8 mouse cellular contexts compared by ENCODE assay signal in the genomic region with DNA sequence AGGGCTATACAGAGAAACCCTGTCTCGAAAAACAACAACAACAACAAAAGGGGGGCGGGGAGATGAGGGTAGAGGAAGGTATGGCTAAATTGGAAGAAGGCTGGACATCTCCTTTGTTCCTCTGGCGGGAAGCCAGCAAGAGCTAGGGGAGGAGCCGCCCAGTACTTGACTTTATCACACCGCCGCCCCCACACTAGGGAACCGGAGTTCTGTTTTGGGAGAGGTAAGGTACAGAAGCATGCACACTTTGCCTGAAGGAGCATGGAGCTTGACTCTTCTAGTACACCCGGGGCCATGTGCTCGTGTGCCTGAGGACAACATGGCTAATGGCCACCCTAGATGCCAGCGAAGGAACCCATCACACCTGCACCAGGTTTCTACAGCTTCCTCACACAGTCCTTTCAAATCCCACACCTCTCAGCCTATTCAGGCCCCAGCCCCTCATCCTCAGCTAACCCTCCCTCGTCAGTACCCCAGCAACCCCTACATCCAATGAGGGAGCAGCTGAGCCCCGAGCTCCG. TPM values are rescaled to one million over a fixed set of nuclear protein-coding genes. Genes with fewer than 3 reads are reported as not detected.
DNase-seq lines count a peak whose midpoint lies in the region; ATAC-seq and TF ChIP-seq lines count a peak whose summit lies in the region.

No protein-coding gene starts in this region.

- no peaks in the 10 kb centered on the region for H3K36me3 ChIP-seq in heart, embryonic 14.5 days (ENCODE audit: control insufficient read depth, insufficient read depth, low read length)
- H3K36me3 ChIP-seq in E14TG2a.4 (ENCODE audit: insufficient read depth, low read length) = no peaks in the 10 kb centered on the region
- no peaks in the 10 kb centered on the region for H3K36me3 ChIP-seq in embryonic facial prominence, embryonic 15.5 days
- no peaks in the 10 kb centered on the region for H3K36me3 ChIP-seq in liver, embryonic 13.5 days

- no peaks in the 10 kb centered on the region for H3K9me3 ChIP-seq in heart, embryonic 14.5 days (ENCODE audit: control insufficient read depth, low read length)
- no peaks in the 10 kb centered on the region for H3K9me3 ChIP-seq in E14TG2a.4 (ENCODE audit: low read length)
- H3K9me3 ChIP-seq in embryonic facial prominence, embryonic 15.5 days (replicated peaks) = no peaks in the 10 kb centered on the region
- H3K9me3 ChIP-seq in liver, embryonic 13.5 days (replicated peaks) = no peaks in the 10 kb centered on the region

- peak overlapping the region in 1 of 2 experiments; percentile 33; a peak in 2 of 4 replicates for H3K4me3 ChIP-seq in heart, embryonic 14.5 days (ENCODE audit: control insufficient read depth in 1 of 2, insufficient read depth in 1 of 2, low read depth in 1 of 2, low read length in 2 of 2)
- peak overlapping the region; percentile 81 for H3K4me3 ChIP-seq in E14TG2a.4 (replicated peaks; ENCODE audit: low read length)
- H3K4me3 ChIP-seq in embryonic facial prominence, embryonic 15.5 days (replicated peaks) = no peak overlapping the region
- H3K4me3 ChIP-seq in liver, embryonic 13.5 days (replicated peaks) = peak overlapping the region; percentile 32

- no peak overlapping the region for H3K27ac ChIP-seq in heart, embryonic 14.5 days (replicated peaks in 1 of 2; ENCODE audit: control insufficient read depth in 1 of 2, insufficient read depth in 1 of 2, low read depth in 2 of 2, low read length in 2 of 2)
- no peak overlapping the region for H3K27ac ChIP-seq in embryonic facial prominence, embryonic 15.5 days (replicated peaks)
- no peak overlapping the region for H3K27ac ChIP-seq in liver, embryonic 13.5 days

- no peak for ATAC-seq in heart, embryonic 14.5 days (ENCODE audit: insufficient number of reproducible peaks, insufficient read depth, low FRiP score, low read depth)
- no peak for ATAC-seq in embryonic facial prominence, embryonic 15.5 days (ENCODE audit: insufficient number of reproducible peaks, low FRiP score, low TSS enrichment, low read depth)
- no peak for ATAC-seq in liver, embryonic 13.5 days (ENCODE audit: low read depth)

- no peak for TF ChIP-seq CTCF in E14TG2a.4 (conservative IDR thresholded peaks at IDR 0.05; ENCODE audit: low read length)

- H3K9ac ChIP-seq in heart, embryonic 14.5 days (ENCODE audit: low read length) = no peak overlapping the region
- no peak overlapping the region for H3K9ac ChIP-seq in embryonic facial prominence, embryonic 15.5 days
- H3K9ac ChIP-seq in liver, embryonic 13.5 days = no peak overlapping the region

- H3K4me1 ChIP-seq in heart, embryonic 14.5 days (ENCODE audit: control insufficient read depth in 2 of 2, insufficient read depth in 2 of 2, low read length in 2 of 2) = peaks cover 3 to 6% of the 10 kb centered on the region in 2 experiments; a peak in 3 of 4 replicates
- peaks cover 46% of the 10 kb centered on the region for H3K4me1 ChIP-seq in E14TG2a.4 (replicated peaks; ENCODE audit: low read depth, low read length)
- H3K4me1 ChIP-seq in embryonic facial prominence, embryonic 15.5 days = peaks cover 22% of the 10 kb centered on the region
- H3K4me1 ChIP-seq in liver, embryonic 13.5 days (replicated peaks) = peaks cover 6% of the 10 kb centered on the region

- no peak for DNase-seq in heart, adult 9 months (ENCODE audit: low spot score in 2 of 2)
- DNase-seq in liver, embryonic 13.5 days = peak; percentile 2
- DNase-seq in gastrocnemius, postnatal 4 days (ENCODE audit: low spot score in 2 of 2) = no peak
- no peak for DNase-seq in layer of hippocampus, adult 18-20 months (ENCODE audit: low spot score in 2 of 2)
- DNase-seq in right cerebral cortex, adult 18-20 months = no peak

- 16% methylated on average over 13 of the region's 13 CpGs for WGBS in heart, embryonic 14.5 days
- 18% methylated on average over 13 of the region's 13 CpGs for WGBS in embryonic facial prominence, embryonic 15.5 days
- 17% methylated on average over 13 of the region's 13 CpGs for WGBS in liver, embryonic 13.5 days (ENCODE audit: insufficient replicate concordance)

- peaks cover 26% of the 10 kb centered on the region for H3K27me3 ChIP-seq in heart, embryonic 14.5 days (ENCODE audit: control insufficient read depth, insufficient read depth, low read length)
- H3K27me3 ChIP-seq in E14TG2a.4 (ENCODE audit: insufficient read depth, low read length) = peaks cover 7% of the 10 kb centered on the region; the same call in 1 of the 2 replicates
- H3K27me3 ChIP-seq in embryonic facial prominence, embryonic 15.5 days = peaks cover 43% of the 10 kb centered on the region
- peaks cover 27% of the 10 kb centered on the region for H3K27me3 ChIP-seq in liver, embryonic 13.5 days

- peak overlapping the region; percentile 73 for H3K4me2 ChIP-seq in heart, embryonic 14.5 days (ENCODE audit: low read length)
- H3K4me2 ChIP-seq in embryonic facial prominence, embryonic 15.5 days (replicated peaks) = peak overlapping the region; percentile 44
- H3K4me2 ChIP-seq in liver, embryonic 13.5 days = peak overlapping the region; percentile 61

RNA-seq across cellular contexts. Expression of a gene that starts 8.6 kb away (rescaled TPM):
- polyA plus RNA-seq in heart, embryonic 14.5 days (2014; fragmentation: Nextera tagmentation; extraction: Ambion mirVana) = 0.27 TPM in 1 of 2 replicates, not detected in the other
- 9.8 and 9.9 TPM in 2 replicates for polyA plus RNA-seq in embryonic facial prominence, embryonic 15.5 days (2015; fragmentation: Nextera tagmentation; extraction: Ambion mirVana)
- polyA plus RNA-seq in liver, embryonic 13.5 days (2015; fragmentation: Nextera tagmentation; extraction: Ambion mirVana) = 0.41 and 0.46 TPM in 2 replicates
- total RNA-seq in gastrocnemius, postnatal 4 days (2021) = 1 to 10 TPM; 5.4 TPM
- 1 to 10 TPM in 1 of 2 experiments, under 1 TPM in 1; 0.94 to 1.7 TPM for total RNA-seq in layer of hippocampus, adult 18-20 months (2021)

RNA-seq across cellular contexts. Expression of a gene that starts 57.7 kb away (rescaled TPM):
- polyA plus RNA-seq in heart, embryonic 14.5 days (2014; fragmentation: Nextera tagmentation; extraction: Ambion mirVana) = 0.70 and 0.74 TPM in 2 replicates
- 0.65 and 0.93 TPM in 2 replicates for polyA plus RNA-seq in embryonic facial prominence, embryonic 15.5 days (2015; fragmentation: Nextera tagmentation; extraction: Ambion mirVana)
- polyA plus RNA-seq in liver, embryonic 13.5 days (2015; fragmentation: Nextera tagmentation; extraction: Ambion mirVana) = not detected in 2 replicates
- total RNA-seq in gastrocnemius, postnatal 4 days (2021) = 10 to 100 TPM; 10.4 to 12.6 TPM
- total RNA-seq in layer of hippocampus, adult 18-20 months (2021) = 10 to 100 TPM; 85.7 to 96.3 TPM
